Comparison of ENCODE assay signal across 1 mouse cellular context in genomic region chr9:61666761-61667332, GRCm38 (mm10).
TF ChIP-seq lines count a peak whose summit lies in the region.

No protein-coding gene starts in this region.

TF ChIP-seq in CH12.LX, 34 proteins besides CTCF, POLR2A, EP300 and RAD21 (continued from another document):
- TF ChIP-seq POLR2AphosphoS2 (IDR thresholded peaks at IDR 0.05; ENCODE audit: low read depth, low read length) (no peak), ZNF384 (IDR thresholded peaks at IDR 0.05; ENCODE audit: low read depth, low read length) (no peak), MXI1 (IDR thresholded peaks at IDR 0.05; ENCODE audit: low read depth, low read length) (no peak), ZKSCAN1 (IDR thresholded peaks at IDR 0.05; ENCODE audit: borderline replicate concordance, low read depth, low read length) (no peak), UBTF (IDR thresholded peaks at IDR 0.05; ENCODE audit: low read depth, low read length) (no peak), ELF1 (IDR thresholded peaks at IDR 0.05; ENCODE audit: low read depth, low read length) (no peak), SIN3A (IDR thresholded peaks at IDR 0.05; ENCODE audit: low read length) (0 out of 2 replicates have a peak, but pooled peaks have one; percentile 20), MEF2A (IDR thresholded peaks at IDR 0.05; ENCODE audit: borderline replicate concordance, low read depth, low read length) (no peak), ETS1 (conservative IDR thresholded peaks at IDR 0.05; ENCODE audit: low read depth, low read length) (peak; percentile 91), JUND (conservative IDR thresholded peaks at IDR 0.05; ENCODE audit: low read depth, low read length) (no peak)
TF ChIP-seq in CH12.LX: peak in this region for 7.
